Mouse (Mus musculus) layer of hippocampus, postnatal 36 days (tissue): Measurements from ENCODE around the gene Zcchc7. TPM values are rescaled to one million over a fixed set of nuclear protein-coding genes. Genes with fewer than 3 reads are reported as not detected.
"Not testable (repeated sequence)": the region's sequence is repeated elsewhere in the genome, so short reads cannot be mapped to it uniquely, and the experiment has no call there.

Experiments
- DNase-seq, 2 experiments: peaks; one replicate each; pipeline ENCODE4 v3.0.0; 2022
- total RNA-seq, 2 experiments: library from RNA; stranded (reverse); gene quantifications; 2 replicates each; pipeline ENCODE4 v1.2.3; 2021

Zcchc7 gene
- total RNA-seq, 2 experiments from 2014 or later = 69.7 to 92.0 TPM

DNA sequence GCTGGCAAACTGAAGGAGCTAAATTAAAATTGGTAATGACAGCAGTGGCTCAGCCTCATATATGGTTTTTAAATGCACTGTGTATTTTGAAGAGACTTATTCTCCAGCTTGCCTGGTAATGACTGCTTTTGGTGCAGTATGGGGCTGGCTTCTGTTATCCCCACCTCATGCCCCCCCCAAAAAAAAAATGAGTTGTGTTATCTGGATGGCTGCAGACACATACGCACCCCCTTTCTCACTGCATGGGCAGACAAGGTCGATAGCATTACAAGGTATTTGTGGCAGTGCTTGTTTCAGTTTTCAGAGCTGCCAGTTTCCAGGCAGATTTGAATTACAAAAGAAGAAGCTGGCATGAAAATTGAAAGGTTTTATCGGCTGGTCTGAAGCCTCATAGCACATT lies 162.2 kb downstream of the Zcchc7 start:
- no peak for DNase-seq

DNA sequence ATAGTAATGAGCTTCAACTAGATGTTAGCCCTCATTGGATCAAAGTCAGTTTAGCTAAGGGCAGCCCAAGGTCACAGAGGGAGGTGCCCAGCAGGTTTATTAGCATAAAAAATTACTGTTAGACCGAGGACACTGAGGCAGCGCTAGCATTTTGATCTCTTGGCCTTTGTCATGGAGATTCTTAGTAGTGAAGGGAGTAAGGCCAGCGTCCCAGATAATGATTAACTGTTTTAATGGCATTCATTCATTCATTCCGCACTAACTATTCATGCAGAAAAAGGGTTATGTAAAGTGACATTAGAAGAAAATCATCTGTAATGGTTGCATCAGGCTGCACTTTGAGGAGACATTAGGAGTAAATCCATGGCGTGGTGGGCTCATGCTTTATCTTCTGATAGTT lies 165.2 kb downstream of the Zcchc7 start:
- DNase-seq = no peak

DNA sequence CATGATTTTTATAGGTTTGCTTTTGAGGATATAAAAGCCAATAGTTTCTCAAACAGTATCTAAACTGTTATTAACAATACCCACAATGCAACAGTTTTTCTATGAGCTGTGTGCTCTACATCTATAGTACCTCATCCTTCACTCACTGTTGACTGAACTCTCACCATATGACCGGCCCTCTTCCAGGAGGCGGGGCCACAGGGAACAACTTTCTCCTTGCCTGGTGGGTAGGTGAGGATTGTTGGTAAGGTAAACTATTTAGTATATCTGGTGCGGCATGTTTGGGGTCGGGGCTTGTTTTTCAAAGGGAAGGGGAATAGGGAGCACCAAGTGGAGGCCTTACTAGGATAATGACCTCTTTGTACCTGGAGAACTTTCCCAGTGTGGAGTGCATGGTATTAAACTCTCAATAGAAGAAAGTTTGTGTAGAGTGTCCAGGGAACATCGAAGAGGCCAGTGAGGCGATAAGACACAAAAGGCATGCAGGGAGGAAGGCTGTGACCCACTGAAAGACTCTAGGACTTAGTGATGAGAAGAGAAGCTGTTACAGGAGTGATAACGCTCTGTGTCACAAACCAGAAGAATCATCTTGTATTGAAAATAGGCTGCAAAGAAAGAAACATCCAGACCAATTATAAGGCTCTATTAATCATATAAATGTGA lies 166.9 kb downstream of the Zcchc7 start:
- no peak for DNase-seq

DNA sequence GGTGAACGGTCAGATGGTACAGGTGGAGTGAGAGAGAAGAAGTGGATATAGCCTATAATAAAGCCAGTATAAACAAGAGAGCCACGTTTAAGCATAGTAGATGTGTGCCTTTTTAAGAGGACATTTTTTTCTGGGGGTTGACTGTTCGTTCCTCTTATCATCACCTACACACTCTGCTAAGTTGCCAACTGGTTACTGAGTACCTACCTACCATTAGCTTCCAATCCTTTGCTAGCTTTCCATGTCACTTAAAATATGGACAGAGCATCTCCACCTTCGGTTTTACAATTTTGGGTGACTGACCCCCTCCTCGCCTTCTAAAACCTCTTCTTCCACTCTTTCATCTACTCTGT lies 167.4 kb downstream of the Zcchc7 start:
- no peak for DNase-seq

DNA sequence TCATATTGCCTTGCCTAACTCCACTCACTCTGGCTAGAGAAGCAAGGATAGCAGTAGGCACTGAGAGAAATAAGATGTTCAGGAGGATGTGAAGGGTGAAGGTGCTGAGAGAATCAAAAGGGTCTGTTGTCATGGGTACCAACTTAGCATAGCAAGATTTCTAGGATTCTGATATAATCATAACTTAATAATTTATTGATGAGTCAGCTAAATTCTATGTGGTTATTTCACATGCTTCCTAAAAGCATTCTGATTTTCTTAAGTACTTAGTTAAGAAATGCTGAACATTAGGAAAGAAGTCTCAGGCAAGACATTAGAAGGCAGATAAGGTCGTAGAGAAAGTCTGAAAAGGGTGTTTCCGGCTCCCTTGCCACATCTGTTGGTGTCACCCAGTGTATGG lies 172.3 kb downstream of the Zcchc7 start:
- DNase-seq = no peak

DNA sequence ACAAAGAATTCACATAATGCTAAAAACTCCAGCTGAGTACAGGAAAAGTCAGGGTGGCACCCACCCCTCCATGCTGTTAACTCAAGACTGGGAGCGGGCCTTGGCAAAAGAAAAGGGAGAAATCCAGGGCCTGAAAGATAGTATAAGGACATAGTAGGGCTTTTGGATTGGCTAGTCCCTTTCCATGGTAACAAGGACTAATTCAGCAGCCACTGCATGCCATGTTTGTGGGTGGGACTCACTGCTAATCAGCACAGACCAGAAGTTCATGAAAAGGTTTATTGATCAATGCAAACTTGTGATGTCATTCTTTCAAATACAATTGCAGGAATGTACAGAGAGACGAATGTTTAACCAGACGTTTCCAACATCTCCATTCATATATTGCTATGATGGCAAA lies 173.1 kb downstream of the Zcchc7 start:
- no peak for DNase-seq

DNA sequence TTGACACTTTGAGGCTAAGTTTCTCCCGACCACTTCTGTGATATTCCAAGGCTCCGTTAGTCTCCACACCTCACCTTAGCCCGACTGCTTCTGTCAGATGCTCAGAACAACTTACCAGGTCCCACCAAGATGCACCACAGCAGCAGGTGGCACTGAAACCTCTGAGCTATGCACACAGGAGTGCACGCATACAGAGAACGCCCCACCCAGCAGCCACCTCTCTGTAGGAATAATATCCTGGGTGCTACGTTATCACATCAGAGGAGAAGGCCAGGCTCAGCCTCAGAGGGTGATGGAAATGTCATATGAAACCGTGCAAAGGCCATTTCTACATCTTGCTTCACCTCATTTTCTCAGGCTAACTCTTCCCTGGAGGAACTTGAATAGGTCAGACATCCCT lies 174.7 kb downstream of the Zcchc7 start:
- DNase-seq = no peak

DNA sequence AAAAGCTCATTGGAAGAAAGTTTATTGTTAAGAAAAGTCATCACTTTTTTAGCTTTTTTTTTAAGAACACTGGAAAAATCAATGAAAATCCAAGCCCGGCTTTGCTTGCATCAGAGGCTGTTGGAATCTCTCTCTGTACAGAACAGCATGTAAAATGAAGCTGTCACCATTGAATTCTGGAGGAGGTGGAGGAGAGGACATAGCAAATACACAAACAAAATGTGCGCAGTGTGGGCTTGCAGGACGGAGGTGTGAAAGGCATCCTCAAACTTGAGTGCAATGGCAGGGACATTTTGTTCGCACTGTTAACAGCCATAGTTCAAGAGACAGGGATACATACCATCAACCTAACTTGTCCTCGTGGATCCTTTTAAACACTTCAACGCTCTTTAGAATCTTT lies 176.1 kb downstream of the Zcchc7 start:
- DNase-seq = peak in 1 of 2 experiments; percentile 16

DNA sequence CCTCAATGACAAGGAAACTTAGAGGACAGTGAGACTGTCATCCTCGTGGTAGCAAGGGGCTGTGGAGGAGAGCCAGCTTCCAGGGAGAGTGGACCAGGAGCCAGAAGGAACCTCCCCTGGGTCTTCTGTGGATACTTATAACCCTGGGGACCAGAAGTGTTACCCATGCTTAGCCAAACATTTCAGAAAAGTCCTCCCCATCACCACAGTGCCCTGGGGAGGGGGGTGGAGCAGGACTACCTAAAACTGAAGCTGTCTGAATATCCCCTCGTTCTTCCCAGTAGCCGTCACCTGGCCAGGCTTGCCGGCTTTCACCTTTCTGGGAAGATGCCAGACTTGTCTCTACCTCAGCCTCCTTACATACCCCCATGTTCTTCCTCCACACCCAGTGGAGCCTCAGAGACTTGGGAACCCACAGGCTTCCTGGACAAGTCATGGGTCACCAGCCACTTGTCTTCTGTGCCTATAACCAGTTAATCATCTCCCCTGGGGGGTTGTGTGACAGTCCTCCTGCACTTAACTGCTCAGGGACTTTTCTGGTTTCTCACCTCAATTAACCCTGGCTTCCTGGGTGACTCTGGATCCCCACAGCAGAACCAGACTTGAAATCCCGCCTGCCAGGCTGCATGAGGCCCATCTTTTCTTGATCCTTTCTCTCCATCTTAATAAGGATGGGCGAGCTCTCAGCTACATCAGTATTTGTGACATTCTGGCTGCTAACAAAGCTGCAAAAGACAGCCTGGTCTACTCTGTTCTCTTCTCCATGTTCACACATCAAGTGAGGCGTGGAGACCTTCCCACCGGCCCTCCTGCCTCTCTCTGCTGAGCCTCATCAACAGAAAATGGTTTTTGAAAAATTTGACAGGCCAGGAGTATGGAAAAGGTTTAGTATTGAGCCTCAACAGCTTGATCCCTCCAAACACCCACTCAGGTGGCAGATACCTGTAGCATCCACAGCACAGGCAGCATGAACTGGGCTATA lies 183.0 kb downstream of the Zcchc7 start:
- no peak for DNase-seq

DNA sequence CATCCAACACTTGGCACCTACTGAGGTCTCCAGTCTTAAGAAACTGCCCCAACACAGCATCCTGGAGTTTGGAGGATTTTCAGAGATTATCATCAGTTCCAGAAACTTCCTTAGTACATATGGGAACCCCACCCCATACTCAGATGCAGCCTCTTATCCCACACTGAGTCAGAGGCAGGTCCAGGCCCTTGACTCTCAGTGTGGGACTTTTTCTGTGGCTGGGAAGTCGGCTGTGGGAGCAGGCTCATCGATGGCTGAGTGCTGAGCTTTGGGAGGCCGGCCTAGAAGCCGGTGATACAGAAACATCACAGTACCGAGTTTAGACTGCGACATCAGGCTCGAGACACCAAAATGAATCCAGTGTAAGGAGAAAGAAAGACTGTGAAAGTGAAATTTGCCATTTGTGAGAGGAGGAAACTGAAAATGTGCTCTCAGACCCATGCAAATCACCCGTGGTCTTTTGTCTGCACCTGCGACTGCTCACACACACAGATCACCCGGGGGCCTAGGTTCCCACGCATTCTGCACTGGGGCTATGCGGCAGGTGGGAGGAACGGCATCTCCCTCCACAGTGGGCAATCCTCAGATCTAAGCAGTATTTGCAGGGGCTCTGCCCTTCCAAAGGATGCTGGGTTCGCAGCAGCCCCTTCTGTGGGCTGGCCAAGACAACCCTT lies 184.0 kb downstream of the Zcchc7 start:
- no peak for DNase-seq

DNA sequence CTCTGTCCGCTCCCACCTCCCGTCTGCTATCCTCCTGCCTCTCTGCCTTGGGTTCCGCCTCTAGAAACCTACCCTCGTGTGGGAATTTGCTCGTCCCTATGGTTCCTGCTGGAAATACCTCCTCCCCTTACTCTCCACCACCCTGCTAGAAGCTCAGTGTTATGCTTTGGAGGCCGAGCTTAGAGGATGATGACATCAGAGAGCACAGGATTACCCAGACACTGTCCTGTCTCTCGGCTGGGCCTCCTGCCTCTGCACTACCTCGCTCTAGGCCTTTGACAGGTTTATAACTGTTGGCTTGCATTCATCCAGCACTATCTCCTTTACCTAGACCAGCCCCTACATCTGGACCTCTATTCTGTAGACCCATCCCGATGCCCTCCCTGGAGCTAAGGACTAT lies 184.6 kb downstream of the Zcchc7 start:
- DNase-seq = no peak

DNA sequence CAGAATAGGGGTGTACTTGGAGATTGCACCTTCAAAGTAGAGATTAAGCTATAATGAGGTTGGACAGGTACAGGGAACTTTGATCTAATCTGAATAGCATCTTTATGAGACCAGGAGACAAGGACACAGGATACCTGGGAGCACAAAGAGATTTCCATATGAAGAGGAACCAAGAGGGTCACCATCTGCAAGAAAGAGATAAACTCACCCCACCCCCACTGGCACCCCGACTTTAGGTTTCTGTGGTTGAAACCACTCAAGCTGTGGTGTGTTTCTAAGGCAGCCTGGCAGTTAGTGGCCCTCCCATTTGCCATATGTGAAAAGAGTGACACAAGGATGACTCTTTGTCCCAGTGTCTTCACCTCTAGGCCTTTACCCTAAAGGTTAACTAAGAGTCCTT lies 186.6 kb downstream of the Zcchc7 start:
- DNase-seq = no peak

DNA sequence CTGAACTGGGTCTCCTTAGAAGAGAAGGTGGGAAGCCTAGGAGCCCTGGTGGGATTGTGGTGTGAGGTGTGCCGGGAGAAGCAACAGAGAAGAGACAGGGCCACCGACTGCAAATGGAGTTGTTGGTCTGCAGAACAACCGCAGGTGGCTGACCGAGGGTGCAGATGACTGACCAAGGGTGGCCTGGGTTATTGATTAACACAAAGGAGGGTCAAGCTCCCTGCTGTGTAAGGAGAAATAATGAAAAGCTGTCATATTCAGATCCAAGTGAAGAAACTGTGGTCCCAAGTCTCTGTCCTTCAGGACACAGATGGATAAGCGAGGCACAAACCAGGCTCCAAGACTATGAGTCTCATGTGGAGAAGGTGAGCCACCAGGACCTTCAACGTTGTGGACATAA lies 187.8 kb downstream of the Zcchc7 start:
- DNase-seq = no peak

DNA sequence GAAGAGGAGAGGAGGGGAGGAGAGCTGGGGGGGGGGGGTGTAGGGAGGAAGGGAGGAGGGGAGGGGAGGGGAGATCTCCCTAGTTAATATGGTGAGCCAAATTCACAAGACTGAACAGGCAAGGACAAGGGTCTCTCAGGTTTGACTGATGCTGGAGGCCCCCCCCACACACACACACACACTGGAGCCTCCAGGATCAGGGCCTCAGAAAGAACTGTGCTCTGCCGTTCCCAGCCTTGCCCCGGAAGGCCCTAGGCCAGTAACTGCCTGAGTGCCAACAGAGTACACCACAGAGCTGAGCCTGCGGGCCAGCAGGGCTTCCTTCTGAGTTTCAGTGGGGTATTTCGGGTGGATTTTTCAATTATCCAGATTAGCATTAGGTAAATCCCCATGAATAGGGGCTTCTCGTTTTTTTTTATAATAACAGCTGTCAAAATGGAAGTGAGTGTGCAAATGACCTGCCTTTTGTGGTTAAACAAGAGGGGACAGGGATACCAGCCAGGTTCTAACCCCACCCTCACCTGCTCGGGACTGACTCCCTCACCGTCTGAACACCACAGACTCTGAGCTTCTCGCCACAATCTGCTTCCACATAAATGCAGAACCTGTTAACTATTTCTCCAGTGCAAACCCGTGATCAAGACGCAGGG lies 188.9 kb downstream of the Zcchc7 start:
- DNase-seq = no peak

DNA sequence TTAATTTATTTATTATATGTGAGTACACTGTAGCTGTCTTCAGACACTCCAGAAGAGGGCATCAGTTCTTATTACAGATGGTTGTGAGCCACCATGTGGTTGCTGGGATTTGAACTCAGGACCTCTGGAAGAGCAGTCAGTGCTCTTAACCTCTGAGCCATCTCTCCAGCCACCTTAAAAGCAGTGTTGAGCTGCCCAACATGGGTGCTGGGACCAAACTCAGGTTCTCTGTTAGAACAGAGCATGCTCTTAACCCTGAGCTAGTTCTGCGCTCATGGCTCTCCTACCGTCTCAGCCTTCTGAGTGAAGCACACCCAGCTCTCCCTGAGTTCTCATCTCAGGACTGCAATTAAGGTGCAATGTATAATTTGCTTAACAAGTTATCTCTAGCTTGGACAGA lies 190.4 kb downstream of the Zcchc7 start:
- not testable (repeated sequence) for DNase-seq

DNA sequence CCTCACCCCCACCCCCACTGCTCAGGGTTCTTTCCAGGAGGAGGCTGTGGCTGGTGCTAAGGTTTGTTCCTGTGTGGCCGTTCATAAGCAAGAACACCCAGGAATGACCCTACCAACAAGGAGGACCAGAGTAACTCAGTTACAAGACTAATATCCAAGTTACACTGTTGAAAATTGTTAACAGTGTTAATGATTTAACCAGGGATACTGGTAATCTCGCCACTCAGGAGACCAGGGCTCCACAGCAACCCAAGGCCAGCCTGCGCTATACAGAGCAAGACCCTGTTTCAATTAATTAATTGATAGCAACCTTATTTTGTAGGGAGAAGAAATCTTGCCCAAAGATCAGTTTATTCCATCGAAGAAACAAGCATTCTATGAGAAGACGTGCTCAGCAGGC lies 191.8 kb downstream of the Zcchc7 start:
- DNase-seq = no peak

DNA sequence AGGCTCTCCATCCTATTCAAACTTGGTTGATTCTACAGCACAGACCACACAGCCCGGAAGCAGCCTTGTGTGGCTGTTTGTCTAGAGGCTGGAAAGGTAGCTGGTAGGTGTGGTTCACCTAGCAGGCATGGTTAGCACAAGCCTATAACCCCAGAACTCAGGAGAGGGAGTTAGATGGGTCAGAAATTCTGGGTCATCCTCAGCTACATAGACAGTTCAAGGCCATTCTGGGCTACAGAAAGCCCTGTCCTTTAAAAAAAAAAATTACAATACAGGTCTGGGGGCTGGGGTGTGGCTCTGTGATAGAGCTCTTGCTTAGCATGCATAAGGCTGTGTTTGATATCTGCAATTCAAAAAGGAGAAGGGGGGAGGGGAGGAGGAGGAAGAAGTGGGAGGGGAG lies 192.6 kb downstream of the Zcchc7 start:
- no peak for DNase-seq

DNA sequence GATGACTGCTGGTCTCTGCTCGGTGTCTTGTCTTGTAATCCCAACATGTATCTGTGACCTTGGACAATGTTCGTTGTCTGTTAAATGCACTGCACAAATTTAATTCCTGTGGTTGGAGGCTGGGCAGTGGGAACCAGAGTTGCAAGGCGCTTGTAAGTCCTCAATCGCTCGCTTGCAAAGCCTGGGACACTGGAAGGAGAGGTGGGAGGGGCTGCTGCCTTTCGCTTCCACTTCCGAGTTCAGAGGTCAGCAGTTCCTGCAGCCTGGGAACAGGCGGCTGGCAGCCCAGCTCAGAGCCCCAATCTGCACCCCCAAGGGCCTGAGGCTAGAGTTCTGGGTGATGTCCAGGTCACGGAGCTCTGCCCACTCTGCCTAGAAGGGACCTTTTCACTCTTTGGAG lies 197.4 kb downstream of the Zcchc7 start:
- DNase-seq = no peak

DNA sequence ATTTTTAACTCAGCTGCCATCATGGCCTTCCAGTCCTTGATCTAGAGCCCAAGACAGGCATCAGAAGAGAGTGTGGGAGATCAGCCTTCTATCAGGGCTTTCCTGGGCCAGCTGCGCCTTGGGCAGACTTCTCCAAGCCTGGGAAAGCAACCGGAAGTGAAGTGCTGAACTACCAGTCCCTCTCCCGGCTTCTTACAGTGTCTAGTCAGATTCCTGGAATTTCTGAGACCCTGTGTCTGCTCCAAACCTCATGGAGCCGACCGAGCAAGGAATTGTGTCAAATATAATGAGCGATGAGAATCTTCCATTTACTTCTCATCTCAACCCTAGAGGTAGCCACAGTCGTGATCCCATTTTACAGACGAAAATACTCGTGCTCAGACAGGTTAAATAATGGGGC lies 203.1 kb downstream of the Zcchc7 start:
- no peak for DNase-seq

DNA sequence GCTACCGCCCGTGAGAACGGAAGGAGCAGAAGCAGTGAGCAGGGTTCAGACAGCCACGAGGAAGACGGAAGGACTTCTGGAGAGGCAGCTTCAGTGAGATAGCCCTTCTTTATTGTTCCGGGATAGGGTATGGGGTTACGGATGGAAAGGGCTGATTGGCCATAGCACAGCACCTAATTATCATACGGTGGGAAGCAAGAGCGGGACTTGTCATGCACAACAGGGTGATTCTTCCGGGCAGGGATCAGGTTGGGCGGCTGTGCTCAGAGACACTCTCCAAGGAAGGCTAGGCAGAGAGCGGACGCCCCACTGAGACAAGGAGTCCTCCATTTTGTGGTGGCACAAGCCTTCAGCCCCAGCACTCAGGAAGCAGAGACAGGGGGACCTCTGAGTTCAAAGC lies 203.5 kb downstream of the Zcchc7 start:
- no peak for DNase-seq

DNA sequence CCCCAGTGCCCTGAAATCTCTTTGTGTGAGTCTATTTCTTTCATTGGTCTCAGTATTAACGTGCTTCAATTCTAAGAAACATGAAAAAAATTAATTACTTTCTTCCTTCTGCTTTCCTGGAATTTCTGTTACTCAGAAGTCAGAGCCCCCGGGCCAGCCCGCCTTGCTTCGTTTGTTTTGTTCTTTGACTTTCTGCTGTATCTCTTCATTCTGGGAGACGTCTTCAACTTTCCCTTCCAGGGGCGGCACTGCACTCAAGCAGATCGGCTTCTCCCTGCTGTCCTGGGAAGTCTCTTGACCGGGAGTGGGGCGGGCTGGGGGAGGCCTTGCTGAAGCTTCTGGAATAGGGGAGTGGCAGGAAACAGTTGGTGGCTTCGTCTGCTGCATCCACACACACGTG lies 207.5 kb downstream of the Zcchc7 start:
- DNase-seq = no peak

DNA sequence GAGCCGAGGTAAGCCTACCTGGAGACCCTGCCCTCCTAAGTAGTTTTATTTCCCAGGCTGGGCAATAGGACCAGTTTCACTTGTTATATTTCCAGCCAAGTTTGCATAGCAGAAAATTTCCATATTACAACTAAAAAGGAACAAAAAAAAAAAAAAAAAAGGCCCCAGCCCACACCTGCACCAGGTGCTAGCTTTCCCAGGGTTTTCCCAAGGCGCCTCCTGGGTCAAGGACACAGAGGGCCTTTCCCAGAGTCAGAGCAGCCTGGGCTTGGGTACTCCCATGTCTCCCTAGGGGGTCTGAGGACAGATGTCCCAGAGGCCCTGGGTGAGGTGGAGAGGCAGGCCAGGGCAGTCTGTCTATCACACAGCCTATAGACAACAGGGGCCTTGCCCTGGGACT lies 209.5 kb downstream of the Zcchc7 start:
- DNase-seq = no peak

DNA sequence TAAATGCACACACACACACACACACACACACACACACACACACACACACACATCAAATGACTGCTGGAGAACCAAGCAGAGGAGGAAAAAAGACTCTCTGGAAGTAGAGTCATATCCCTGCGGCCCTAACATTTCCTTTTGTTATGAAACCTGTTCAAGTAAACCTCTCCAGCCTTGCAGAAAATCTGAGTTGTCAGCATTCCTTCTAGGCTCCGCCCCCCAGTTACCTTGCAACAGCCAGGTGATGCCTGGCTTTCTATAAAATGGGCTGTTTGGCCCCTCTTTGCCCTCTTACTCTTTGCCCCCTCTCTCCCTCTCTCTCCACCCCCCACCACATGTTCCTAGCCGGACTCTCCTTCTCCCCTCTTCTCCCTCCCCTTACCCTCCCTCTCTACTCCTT lies 210.1 kb downstream of the Zcchc7 start:
- no peak for DNase-seq
